In genomic region chr2:32602600-32603054, GRCm38 (mm10) we compare ENCODE assay signal across 8 mouse cellular contexts. TPM values are rescaled to one million over a fixed set of nuclear protein-coding genes. Genes with fewer than 3 reads are reported as not detected.
DNase-seq lines count a peak whose midpoint lies in the region; ATAC-seq lines count a peak whose summit lies in the region.

No protein-coding gene starts in this region.

- peak; percentile 64 for ATAC-seq in intestine, embryonic 16.5 days

- peak overlapping the region; percentile 52 for H3K4me2 ChIP-seq in intestine, embryonic 16.5 days (ENCODE audit: low read depth, low read length)

- peaks cover 4% of the 10 kb centered on the region for H3K36me3 ChIP-seq in embryonic facial prominence, embryonic 10.5 days (replicated peaks)
- H3K36me3 ChIP-seq in intestine, embryonic 16.5 days (ENCODE audit: control insufficient read depth, insufficient read depth, low read length) = no peaks in the 10 kb centered on the region

- H3K4me1 ChIP-seq in embryonic facial prominence, embryonic 10.5 days = peaks cover 35% of the 10 kb centered on the region
- peaks cover 17% of the 10 kb centered on the region for H3K4me1 ChIP-seq in intestine, embryonic 16.5 days (ENCODE audit: control insufficient read depth, insufficient read depth, low read length)

- peak overlapping the region; percentile 54 for H3K9ac ChIP-seq in intestine, embryonic 16.5 days (ENCODE audit: low read depth, low read length)

- H3K27me3 ChIP-seq in embryonic facial prominence, embryonic 10.5 days (replicated peaks; ENCODE audit: low read depth, poor library complexity, severe bottlenecking) = 0 out of 2 replicates have a peak, but pooled peaks cover 2% of the 10 kb centered on the region
- no peaks in the 10 kb centered on the region for H3K27me3 ChIP-seq in intestine, embryonic 16.5 days (replicated peaks; ENCODE audit: control insufficient read depth, insufficient read depth, low read length)

- H3K9me3 ChIP-seq in embryonic facial prominence, embryonic 10.5 days = no peaks in the 10 kb centered on the region
- H3K9me3 ChIP-seq in intestine, embryonic 16.5 days (ENCODE audit: control insufficient read depth, low read length) = peaks cover 3% of the 10 kb centered on the region; the same call in 1 of the 2 replicates

- peak; percentile 74 for DNase-seq in adrenal gland, adult 8-10 months
- peak; percentile 92 for DNase-seq in embryonic facial prominence, embryonic 10.5 days (ENCODE audit: low spot score)
- DNase-seq in gastrocnemius, postnatal 4 days (ENCODE audit: low spot score in 2 of 2) = peak; percentile 82 to 88
- peak; percentile 87 to 88 for DNase-seq in left cerebral cortex, postnatal 36 days (ENCODE audit: low spot score in 2 of 2)
- peak; percentile 84 for DNase-seq in mesoderm, embryonic 11.5 days (ENCODE audit: low read depth, low spot score)
- DNase-seq in skeletal muscle tissue, adult 2 months (ENCODE audit: low read depth, low spot score) = peak; percentile 75
- no peak for DNase-seq in adipocyte (ENCODE audit: low spot score)

- intact Hi-C loops in left cerebral cortex, postnatal 36 days (cut with DNase I) = loop anchor here (2.0 kb wide), 1 partner anchor 16 kb away; the partner anchor contains the start of gene St6galnac4

- under 1% methylated on average over 11 of the region's 11 CpGs for WGBS in embryonic facial prominence, embryonic 10.5 days
- 5% methylated on average over 11 of the region's 11 CpGs for WGBS in intestine, embryonic 16.5 days

- peak overlapping the region; percentile 55 for H3K4me3 ChIP-seq in embryonic facial prominence, embryonic 10.5 days
- H3K4me3 ChIP-seq in intestine, embryonic 16.5 days (ENCODE audit: low read length) = peak overlapping the region; percentile 41

- peak overlapping the region; percentile 78 for H3K27ac ChIP-seq in embryonic facial prominence, embryonic 10.5 days (replicated peaks)
- H3K27ac ChIP-seq in intestine, embryonic 16.5 days (ENCODE audit: low read length) = peak overlapping the region; percentile 37; the same call in 1 of the 2 replicates

RNA-seq across cellular contexts. Expression of gene St6galnac6, which starts 3.1 kb away (rescaled TPM):
- total RNA-seq in adrenal gland, adult 8-10 months (2022) = 10 to 100 TPM; 42.7 to 61.4 (median 51.8) TPM
- 17.1 and 17.3 TPM in 2 replicates for polyA plus RNA-seq in embryonic facial prominence, embryonic 10.5 days (2016; fragmentation: Nextera tagmentation; extraction: Ambion mirVana)
- total RNA-seq in gastrocnemius, postnatal 4 days (2021) = 10 to 100 TPM; 57.4 to 63.6 TPM
- 12.3 and 15.2 TPM in 2 replicates for polyA plus RNA-seq in intestine, embryonic 16.5 days (2015; fragmentation: Nextera tagmentation; extraction: Ambion mirVana)
- total RNA-seq in left cerebral cortex, postnatal 36 days (2021) = 100 to 1,000 TPM; 121 to 135 TPM

RNA-seq across cellular contexts. Expression of gene St6galnac4, which starts 15.7 kb away (rescaled TPM):
- total RNA-seq in adrenal gland, adult 8-10 months (2022) = 10 to 100 TPM in 3 of 4 experiments, 1 to 10 TPM in 1; 8.5 to 18.9 (median 13.8) TPM
- polyA plus RNA-seq in embryonic facial prominence, embryonic 10.5 days (2016; fragmentation: Nextera tagmentation; extraction: Ambion mirVana) = 25.1 and 26.4 TPM in 2 replicates
- 10 to 100 TPM; 48.8 to 55.1 TPM for total RNA-seq in gastrocnemius, postnatal 4 days (2021)
- polyA plus RNA-seq in intestine, embryonic 16.5 days (2015; fragmentation: Nextera tagmentation; extraction: Ambion mirVana) = 14.7 and 16.5 TPM in 2 replicates
- 10 to 100 TPM; 36.7 to 39.1 TPM for total RNA-seq in left cerebral cortex, postnatal 36 days (2021)

RNA-seq across cellular contexts. Expression of gene Ak1, which starts 18.9 kb away (rescaled TPM):
- total RNA-seq in adrenal gland, adult 8-10 months (2022) = 10 to 100 TPM; 24.1 to 57.3 (median 40.1) TPM
- 20.5 and 24.7 TPM in 2 replicates for polyA plus RNA-seq in embryonic facial prominence, embryonic 10.5 days (2016; fragmentation: Nextera tagmentation; extraction: Ambion mirVana)
- total RNA-seq in gastrocnemius, postnatal 4 days (2021) = 100 to 1,000 TPM; 892 to 897 TPM
- polyA plus RNA-seq in intestine, embryonic 16.5 days (2015; fragmentation: Nextera tagmentation; extraction: Ambion mirVana) = 15.3 and 18.6 TPM in 2 replicates
- 100 to 1,000 TPM; 152 to 173 TPM for total RNA-seq in left cerebral cortex, postnatal 36 days (2021)

RNA-seq across cellular contexts. Expression of gene 9430097D07Rik, which starts 27.1 kb away (rescaled TPM):
- total RNA-seq in adrenal gland, adult 8-10 months (2022) = not detected
- 0.11 TPM in 2 replicates for polyA plus RNA-seq in embryonic facial prominence, embryonic 10.5 days (2016; fragmentation: Nextera tagmentation; extraction: Ambion mirVana)
- not detected for total RNA-seq in gastrocnemius, postnatal 4 days (2021)
- polyA plus RNA-seq in intestine, embryonic 16.5 days (2015; fragmentation: Nextera tagmentation; extraction: Ambion mirVana) = not detected in 2 replicates
- total RNA-seq in left cerebral cortex, postnatal 36 days (2021) = 1 to 10 TPM; 1.1 to 1.4 TPM

RNA-seq across cellular contexts. Expression of gene Pip5kl1, which starts 28.0 kb away (rescaled TPM):
- under 1 TPM in 1 of 4 experiments, not detected in 3; 0.46 TPM for total RNA-seq in adrenal gland, adult 8-10 months (2022)
- polyA plus RNA-seq in embryonic facial prominence, embryonic 10.5 days (2016; fragmentation: Nextera tagmentation; extraction: Ambion mirVana) = 2.0 and 2.1 TPM in 2 replicates
- not detected for total RNA-seq in gastrocnemius, postnatal 4 days (2021)
- 0.33 and 0.34 TPM in 2 replicates for polyA plus RNA-seq in intestine, embryonic 16.5 days (2015; fragmentation: Nextera tagmentation; extraction: Ambion mirVana)
- 10 to 100 TPM in 1 of 2 experiments, 1 to 10 TPM in 1; 9.2 to 11.7 TPM for total RNA-seq in left cerebral cortex, postnatal 36 days (2021)

Comparison
In these comparisons a context has a peak if more than half of its experiments do, and no peak if none do; other contexts are left out.
1. RNA of gene Ak1, which starts 18.9 kb away (total RNA-seq): 892 to 897 TPM in gastrocnemius, postnatal 4 days; 152 to 173 TPM in left cerebral cortex, postnatal 36 days and 24.1 to 57.3 TPM in adrenal gland, adult 8-10 months; every median in the first group is over 4 times any median in the second.